Mouse (Mus musculus) thymus, postnatal 10 days (tissue): ENCODE data around the gene Fgfr2.

ENCODE experiments used
- DNase-seq, 2 experiments: peaks; one replicate each; pipeline ENCODE4 v3.0.0; 2021; ENCODE audit warnings: low spot score in 2 of 2

Gene Fgfr2

GRCm38 (mm10) chr7:132304424-132305085 is 818.6 kb downstream of the Fgfr2 start:
- peak; percentile 20 to 30 for DNase-seq

DNA sequence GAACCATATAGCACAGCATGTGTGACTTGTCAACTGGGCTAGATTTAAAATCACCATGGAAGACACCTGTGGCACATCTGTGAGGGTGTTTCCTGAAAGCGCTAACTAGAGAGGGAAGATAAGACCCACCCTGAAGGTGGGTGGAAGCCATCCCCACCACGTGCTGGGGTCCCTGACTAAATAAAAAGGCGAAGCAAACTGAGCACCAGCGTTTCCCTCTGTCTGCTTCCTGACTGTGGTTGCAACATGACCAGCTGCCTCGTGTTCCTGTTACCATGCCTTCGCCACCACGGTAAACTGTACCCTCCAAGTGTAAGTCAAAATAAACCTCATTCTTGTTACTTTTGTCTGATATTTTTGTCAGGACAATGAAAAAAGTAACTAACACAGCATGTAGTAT is 819.2 kb downstream of the Fgfr2 start:
- peak; percentile 51 for DNase-seq

- no peak for DNase-seq
These were observed 820.5 kb downstream of the Fgfr2 start for GRCm38 (mm10) chr7:132302508-132303241.

DNA sequence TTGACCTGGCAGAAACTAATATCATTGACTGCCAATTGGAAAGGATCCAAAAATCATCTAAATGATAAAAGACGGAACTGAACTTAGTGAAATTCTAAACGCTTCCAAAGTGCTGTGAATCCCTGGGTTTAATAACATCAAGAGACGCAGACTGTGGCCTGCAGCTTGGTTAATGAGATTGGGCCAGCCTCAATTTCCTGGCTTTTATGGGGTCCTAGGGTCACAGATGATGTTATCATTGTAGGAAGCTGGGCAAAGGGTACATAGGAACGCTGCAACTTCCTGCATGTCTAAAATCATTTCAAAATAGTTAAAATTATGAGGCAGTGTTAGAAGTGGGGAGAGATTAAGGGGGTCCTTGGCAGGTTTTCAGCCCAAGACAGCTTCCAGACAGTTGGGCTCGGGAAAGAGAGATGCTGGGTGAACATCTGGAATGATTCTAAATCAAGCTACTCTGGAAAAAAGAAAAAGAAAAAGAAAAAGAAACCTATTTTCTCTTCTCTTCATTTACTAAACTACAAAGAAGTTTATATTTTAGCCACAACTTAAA is 823.4 kb downstream of the Fgfr2 start:
- DNase-seq: no peak

DNA sequence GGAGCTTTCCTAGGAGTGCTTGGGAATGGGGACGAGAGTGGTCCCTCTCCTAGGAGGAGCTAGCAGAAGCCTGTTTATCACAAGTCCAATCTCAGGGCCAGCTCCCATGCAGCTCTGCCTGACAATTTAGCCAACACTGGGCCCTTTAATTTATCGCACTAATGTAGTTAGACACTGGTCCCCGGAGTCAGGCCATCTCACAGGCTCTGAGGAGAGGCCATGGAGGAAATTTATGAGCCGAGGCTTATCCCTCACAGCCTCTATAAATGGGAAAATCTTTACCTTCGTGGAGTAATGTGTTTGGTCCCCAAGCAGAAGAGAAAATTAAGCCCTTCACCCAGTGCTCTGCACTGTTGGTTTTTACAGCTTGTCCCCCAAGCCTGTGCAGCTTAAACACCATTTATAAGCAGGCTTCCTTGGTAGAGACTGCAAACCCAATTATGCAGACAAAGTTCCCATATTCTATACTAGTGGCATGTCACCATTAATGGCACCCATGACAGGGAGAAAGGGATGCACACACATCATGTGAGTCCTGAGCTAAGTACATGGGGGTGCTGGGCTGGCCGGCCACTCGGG is 824.6 kb downstream of the Fgfr2 start:
- no peak for DNase-seq

DNA sequence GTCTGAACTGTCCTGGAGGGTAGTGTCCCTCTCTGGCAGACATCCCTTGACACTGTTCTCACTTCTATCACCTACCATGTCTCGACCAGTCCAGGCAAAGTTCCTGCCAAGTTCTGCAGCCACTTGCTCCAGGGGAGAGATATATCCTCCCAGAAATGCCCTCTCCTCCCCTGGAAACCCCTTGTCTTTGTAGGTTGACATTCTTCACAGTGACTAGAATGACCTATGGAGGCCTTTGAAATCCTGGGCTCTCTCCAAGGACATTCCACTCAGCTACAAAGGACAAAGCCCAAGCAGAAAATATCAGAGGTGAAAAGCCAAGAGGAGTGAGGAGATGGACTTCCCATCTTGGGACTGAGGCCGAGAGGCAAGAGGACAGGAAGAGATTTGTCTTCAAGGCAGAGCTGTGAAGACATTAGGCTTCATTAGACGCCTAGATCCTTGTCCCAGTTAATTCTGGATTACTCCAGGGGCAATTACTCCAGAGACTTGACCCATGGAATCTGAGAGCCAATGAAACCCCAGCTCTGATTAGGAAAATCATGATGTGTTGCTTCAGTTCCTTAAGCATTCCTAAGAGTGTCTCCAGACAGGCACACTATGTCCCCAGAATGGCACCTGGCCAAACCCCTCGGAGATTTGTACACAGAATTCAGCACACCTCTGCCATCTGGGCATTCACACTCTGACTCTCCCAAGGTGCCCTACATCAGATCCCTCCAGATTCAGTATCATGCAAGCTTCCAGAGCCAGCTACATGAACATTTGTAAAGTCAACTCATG is 826.3 kb downstream of the Fgfr2 start:
- DNase-seq: no peak

DNA sequence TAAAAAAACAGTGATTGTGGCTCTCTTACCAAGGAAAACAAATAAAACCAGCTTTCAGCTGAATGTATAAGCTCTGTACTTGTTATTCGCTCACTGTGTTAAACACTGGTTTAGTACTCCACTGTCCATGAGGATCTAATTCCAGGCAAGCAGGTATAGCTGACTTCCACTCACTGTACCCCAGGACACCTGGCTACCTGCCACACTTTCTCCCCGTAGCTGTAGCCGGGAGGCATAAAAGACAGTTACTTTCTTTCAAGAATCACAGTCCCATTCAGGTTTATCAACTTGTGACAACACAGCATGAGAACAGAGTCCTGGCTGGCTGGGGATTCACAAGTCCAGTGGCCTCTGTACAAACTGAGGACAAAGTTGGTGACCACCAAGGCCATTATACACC is 827.0 kb downstream of the Fgfr2 start:
- no peak for DNase-seq

DNA sequence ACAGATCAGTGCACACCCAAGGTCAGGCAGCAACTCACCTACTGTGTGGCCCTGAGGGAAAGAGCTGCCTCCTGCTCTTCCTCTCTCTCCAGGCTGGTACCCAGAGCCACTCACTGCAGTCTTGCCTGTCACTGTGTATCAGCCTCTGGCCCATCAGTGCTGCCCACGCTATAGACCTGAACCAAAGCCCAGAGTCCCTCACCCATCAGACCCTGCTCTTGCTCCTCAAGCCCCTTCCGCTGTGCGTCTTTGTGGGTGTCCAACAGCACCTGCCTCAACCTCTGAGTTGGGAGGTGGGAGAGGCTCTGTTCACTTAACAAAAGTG is 835.8 kb downstream of the Fgfr2 start:
- no peak for DNase-seq

DNA sequence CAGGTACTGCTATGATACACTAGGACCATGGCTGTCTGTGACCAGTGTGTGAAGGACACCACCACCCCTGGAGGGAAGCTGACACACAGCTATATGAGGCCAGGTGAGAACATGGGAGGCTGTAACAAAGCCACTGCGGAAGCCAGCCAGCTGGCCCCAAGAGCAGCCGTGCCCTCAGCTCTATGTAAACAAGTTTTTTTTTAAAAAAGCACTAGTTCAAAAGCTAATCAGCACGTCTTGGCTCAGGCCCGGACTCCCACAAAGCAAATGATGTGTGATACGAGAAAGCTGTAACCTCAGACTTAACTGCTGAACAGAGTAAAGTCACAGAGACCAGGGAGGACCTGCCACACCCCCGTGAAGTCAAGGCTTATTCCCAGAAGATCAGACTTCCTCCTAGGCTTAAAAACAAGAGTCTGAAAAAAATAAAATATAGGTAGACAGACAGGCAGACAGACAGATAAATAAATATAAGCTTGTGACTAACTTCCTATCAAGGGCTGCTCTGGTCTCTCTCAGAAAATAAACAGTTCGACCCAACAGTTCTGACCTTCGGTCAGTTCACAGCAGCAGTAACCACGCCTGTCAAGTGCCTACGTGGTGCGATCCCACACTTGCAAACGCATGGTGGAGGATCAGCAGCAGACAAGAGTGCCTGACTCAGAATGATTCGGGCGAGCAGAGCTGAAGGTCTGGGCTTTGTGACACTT is 836.4 kb downstream of the Fgfr2 start:
- peak in 1 of 2 experiments; percentile 24 for DNase-seq

GRCm38 (mm10) chr7:132284795-132285194 is 838.4 kb downstream of the Fgfr2 start:
- DNase-seq: no peak

- DNase-seq: no peak
These were observed 839.0 kb downstream of the Fgfr2 start for GRCm38 (mm10) chr7:132284048-132284737.

- no peak for DNase-seq
These were observed 840.6 kb downstream of the Fgfr2 start for GRCm38 (mm10) chr7:132282576-132282975.

DNA sequence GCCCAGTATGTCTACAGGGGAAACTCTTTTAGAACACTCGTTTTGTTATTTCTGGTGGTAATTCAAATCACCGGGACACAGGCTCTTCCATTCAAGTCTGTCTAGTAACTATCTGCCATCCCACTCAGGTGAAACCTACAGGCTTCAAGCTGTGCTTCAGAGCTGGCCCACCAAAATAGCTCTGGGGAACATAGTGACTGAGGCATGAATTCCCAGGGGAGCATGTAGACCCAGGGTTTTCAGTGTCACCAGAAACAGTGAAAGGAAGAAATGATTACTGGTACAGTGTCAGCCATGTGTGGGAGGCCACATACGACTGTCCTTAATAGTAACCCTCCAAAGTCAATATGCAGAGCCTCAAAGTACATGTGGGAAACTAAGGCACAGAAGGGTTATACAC is 841.0 kb downstream of the Fgfr2 start:
- no peak for DNase-seq

DNA sequence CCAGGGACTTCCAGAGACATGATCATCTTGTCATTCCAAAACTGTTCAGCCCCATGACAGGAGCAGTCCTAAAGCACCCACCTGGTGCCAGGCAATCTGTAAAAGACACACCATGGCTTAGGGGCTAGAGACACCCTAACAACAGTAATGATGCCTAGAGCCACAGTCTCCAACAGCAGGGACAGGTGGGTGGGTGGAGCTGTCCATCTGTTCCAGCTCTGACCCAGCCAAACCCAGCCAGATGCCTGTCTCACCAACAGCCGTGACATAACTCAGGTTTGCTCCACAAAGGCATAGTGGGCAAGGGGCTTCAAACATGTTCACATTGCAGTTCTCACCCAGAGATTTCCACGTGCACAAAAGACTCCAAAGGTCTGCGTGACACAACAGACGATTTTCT is 841.4 kb downstream of the Fgfr2 start:
- no peak for DNase-seq

DNA sequence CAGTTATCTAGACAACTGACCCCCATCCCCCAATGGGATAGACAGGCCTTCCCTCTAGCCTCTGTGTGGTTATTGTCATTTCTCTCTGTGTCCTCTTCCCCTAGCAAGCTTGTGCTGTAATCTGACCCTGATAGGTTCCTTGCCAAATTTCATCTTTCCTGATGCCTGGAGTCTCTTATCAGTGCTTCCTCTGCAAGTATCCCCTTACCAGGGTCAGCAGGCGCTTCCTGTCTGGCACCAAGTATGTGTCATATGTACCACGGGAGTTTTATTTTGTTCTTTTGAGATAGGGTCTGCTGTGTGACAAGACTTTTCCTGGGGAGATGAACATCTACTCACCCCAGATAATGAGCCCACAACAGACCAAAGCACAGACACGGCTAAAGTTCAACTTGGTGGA is 844.5 kb downstream of the Fgfr2 start:
- no peak for DNase-seq

DNA sequence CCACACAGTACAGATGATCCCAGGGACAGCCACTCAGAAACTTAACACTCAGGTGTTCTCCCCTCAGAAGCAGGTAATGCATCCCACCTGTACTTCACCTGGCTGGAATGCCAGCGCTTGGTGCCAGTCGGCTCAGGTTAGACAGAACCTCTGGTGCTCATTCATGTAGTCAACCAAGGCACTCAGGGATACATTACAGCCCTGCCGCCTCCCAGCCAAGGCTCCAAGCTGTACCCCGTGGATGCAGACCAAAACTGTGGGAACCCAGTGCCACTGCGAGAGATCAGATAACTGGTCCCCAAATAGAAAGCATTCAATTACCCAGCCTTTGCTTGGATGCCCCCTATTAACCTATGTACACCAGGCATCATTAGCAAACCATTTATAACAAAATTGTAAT is 846.9 kb downstream of the Fgfr2 start:
- no peak for DNase-seq

DNA sequence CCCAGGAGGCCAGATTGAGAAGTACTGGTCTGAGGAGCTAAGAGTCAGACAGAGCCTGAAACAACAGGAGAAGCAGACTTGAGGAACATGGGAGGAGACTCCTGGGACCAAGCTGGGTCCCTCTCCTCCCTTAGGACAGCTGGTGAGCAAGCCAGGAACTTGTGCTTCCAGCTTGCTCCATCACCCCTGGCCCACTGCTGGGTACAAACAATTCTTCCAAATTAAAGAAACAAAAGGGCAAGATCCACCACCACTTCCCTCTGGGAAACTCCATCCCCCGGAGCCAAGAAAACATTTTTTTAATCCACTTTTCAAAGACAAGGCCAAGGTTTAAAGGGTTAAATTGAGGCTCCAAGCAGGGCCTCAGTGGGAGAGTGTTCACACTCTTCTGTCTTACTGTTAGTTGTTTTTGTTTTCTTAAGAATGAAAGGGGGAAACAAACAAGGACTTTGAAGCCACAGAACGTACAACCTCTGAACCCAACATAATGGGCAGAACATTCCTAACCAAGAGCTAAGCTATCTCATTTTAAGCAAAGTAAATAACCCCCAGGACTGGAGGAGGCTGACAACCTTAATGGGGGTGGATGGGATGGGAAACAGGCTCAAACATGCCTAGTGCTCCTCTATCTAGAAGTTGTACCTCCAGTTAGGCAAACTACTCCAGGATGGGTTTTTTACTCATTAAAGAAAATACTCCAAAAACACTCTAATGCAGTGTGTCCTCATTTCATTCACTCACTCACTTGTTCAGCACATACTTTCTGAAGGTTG is 849.2 kb downstream of the Fgfr2 start:
- DNase-seq: no peak

DNA sequence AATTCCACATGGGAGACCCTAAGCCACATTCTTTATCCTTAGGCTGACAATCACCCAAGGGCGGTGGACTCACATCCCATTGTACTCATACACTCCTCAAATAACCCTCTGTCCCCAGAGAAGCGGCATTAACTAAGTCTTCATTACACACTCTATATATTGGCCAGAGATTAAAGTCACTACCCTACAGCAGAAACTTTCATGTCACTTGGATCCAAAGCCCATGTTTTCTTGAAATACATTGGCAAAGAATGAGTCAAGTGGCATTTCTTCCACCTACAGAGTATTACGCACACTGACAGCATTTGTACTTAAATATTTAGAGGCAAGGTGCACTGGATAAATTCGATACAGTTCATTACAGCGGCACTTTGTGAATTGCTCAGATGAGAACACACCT is 850.2 kb downstream of the Fgfr2 start:
- DNase-seq: no peak

GRCm38 (mm10) chr7:132270364-132270763 is 852.8 kb downstream of the Fgfr2 start:
- no peak for DNase-seq

- DNase-seq: no peak
These were observed 853.5 kb downstream of the Fgfr2 start for GRCm38 (mm10) chr7:132269661-132270060.
